Mouse (Mus musculus): Measurements from ENCODE around the gene D930007J09Rik.
A peak's percentile ranks its signal among the peaks of the same experiment; 100 is the strongest.

The D930007J09Rik gene

DNA sequence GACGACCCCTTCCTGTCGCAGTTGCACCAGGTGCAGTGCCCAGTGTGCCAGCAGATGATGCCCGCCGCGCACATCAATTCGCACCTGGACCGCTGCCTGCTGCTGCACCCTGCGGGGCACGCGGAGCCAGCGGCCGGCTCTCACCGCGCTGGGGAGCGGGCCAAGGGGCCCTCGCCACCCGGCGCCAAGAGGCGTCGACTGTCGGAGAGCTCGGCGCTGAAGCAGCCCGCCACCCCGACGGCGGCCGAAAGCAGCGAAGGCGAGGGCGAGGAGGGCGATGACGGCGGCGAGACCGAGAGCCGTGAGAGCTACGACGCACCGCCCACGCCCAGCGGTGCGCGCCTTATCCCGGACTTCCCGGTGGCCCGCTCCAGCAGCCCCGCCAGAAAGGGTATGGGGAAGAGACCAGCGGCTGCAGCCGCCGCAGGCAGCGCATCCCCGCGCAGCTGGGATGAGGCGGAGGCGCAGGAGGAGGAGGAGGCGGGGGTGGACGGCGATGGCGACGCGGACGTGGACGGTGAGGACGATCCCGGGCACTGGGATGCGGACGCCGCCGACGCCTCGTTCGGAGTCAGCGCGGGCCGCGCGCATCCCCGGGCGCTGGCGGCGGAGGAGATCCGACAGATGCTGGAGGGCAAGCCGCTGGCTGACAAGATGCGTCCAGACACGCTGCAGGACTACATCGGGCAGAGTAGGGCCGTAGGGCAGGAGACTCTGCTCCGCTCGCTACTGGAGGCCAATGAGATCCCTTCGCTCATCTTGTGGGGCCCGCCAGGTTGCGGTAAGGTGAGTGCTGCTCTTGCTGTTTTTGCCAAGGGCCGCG lies at the start of gene D930007J09Rik:
TSS of gene D930007J09Rik (minus strand) at position 591 of the 823 bp plus-strand sequence.
- DNase-seq (ENCODE audit: low read depth) = no peak

DNA sequence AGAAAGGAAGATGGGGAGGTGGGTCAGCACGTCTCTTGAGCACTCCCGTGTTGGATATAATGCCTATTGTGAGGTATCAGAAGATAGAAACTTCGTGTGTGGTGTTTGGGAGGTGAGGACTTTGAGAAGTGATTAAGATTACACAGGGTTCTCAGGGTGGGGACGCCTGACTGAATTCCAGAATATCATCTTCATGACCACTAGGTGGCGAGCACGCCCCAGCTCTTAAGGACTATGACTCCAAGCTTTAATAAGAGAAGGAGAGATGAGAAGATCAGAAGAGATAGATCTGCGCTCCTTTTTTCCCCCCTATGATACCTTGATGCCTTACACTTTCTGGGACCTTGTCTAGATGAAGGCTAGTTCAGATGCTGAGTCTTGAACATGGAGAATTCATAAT lies 49.3 kb upstream of the D930007J09Rik start:
- peak; percentile 60 for DNase-seq (ENCODE audit: low read depth)

DNA sequence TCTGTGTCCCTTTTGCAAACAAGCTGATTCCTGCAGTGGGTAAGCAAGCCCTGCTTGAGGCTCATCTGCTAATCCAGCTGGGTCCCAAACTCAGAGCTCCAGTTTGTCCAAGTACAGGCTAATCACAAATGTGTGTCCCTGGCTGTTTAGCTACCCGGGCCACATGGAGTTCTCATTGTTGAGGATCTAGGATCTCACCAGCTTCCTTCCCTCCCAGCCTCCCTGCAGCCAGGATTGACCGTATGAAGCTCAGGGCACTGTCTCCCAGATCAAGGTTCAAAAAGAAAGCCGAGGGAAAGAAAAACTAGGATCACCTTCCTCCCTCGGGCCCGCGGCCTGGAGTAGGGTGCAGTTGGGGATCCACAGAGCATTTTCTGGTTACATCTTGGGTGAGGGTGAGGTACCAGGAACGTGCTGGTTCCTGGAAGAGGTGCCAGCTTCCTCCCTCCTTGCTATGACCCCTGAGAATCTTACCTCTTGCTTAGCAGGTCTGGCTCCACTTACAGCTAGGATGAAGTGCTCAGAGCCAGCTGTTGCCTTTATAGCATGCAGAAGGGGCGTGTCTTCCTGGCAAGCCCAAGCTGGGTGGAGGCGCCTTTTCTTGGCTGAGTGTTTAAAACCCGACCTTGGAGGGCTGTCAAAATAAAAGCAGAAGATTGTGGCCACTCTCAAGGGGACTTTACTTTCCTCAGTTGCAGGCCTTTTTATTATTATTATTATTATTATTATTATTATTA lies 48.2 kb upstream of the D930007J09Rik start, which contains the start of gene Serpinb1a:
TSS of gene Serpinb1a (minus strand) at position 518 of the 737 bp plus-strand sequence.
- no peak for DNase-seq (ENCODE audit: low read depth)

DNA sequence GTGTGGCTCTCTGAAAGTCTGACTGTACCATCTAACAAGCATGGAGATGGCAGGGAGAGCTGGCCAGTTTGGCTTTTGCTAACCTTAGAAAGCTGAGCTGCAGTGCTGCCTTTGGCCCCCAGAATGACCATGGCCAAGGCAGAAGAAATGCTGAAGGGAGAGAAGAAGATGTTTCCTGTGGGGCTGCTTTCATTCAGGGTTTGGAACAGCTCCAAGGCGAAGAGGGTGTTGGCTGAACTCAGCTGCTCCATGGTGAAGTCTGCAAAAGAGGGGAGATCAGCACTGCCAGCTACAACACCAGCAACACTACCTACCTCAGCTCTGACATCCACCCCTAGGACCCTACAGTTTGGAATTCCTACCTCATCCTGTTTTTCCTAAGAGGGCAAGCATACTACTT lies 47.5 kb upstream of the D930007J09Rik start:
- no peak for DNase-seq (ENCODE audit: low read depth)

DNA sequence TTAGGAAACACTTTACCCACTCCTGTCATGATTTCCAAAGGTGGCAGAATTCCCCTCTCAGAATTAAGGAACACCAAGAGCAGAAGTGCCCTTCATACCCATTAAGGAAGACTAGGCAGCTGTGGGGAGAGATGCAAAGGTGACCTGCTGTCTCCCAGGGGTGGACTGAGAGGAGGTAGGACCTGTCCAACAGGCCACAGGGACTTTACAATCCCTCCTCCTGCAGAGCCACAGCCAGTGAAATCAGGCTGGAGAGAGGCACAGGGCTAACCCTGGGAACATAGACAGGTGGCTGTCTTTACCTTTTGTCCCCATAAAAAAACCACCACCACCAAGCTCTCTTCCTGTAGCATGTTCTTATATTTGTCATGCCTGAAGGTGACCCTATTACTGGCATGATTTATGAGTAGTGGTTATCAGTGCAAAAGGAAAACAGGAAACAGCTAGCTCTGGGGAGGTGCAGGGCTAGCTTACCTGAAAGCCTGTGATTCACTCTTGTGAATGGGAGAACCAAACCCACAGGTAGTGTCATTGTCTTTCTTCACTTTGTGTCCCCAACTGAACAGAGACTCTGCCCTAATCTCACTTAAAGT lies 47.0 kb upstream of the D930007J09Rik start:
- no peak for DNase-seq (ENCODE audit: low read depth)

DNA sequence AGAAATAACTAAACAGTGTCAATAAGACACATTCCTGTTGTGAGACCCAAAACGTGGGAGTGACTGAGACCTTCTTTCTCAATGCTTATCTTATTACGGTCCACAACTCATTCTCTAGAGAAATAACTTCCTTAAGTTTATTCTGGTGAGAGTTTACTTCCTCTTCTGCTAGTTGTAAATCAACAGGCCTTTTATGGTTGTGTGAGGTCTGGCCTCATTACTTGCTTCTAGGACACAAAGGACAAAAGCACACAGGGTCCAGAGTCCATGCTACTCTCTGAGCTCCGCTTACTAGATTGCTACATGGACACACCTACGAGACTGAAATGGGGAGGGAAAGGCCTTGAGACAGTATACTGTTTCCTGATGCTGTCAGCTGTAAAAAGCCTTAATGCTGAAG lies 46.4 kb upstream of the D930007J09Rik start:
- DNase-seq (ENCODE audit: low read depth) = no peak

DNA sequence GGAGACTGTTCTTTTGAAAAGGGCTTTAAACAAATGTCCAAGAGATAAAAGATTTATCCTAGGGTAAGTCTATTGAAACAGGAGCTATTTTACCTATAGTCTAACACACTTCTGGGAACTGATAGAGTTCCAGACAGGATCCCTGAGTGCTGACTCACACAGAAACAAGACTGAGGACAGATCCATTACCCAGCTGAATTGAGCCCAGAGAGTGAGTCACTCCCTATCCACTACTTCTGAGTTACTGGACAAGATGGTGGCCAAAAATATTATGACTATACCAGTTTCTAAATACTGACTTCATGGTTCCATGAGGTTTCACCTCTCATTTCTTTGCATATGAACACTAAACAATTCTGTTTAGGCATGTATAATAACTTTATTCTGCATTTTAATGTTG lies 43.6 kb upstream of the D930007J09Rik start:
- no peak for DNase-seq (ENCODE audit: low read depth)

DNA sequence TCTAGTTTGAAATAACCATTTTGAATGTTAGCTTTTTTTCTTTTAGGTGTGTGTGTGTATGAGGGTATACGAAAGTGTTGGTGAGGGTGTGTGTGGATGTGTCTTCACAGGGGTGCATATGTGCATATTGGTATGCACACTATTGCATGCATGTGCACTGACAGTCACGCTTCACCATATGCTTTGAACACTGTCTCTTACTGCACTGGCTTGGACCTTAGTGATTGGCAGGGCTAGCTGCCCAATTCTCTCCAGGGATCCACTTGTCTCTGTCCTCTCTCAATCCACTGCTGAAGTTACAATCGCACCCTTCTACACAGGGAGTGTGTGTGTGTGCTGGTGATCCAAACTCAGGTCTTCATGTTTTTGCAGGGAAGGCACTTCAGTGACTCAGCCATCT lies 38.7 kb upstream of the D930007J09Rik start:
- no peak for DNase-seq (ENCODE audit: low read depth)

DNA sequence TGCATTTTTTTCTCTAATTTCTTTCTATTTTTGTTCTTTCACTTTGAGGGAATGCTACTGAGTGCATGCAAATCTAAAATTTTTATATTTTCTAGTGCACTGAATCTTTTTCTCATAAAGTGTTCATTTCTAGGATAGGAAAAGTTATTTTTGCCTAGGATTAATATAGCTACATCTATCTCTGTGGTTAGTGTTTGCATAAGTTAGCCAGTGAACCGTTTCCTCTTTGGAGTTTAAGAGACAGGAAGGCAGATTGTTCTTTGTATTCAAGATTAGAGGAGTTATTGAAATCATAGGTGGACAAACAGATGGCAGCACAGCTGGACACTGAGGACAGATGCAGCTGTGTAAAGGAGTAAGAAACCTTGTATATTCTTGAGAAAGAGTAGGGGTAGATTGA lies 36.7 kb upstream of the D930007J09Rik start:
- no peak for DNase-seq (ENCODE audit: low read depth)

DNA sequence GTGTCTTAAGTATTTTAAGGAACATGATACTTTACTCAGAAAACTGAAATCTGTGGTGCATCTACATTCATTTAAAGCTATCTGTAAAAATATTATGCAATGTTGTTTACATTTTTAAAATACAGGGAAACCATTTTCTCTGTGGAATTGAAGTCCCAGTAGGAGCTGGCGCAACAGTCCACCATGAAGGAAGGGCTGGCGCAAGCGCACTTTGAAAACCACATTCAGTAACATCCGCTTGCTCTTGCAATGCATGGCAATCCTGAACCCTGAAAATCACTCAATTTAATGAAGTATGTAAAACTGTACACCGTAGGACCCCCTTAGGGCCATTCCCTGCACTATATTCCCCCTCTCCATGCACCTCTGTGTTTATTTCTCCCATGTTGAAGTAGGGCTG lies 31.9 kb upstream of the D930007J09Rik start:
- no peak for DNase-seq (ENCODE audit: low read depth)

DNA sequence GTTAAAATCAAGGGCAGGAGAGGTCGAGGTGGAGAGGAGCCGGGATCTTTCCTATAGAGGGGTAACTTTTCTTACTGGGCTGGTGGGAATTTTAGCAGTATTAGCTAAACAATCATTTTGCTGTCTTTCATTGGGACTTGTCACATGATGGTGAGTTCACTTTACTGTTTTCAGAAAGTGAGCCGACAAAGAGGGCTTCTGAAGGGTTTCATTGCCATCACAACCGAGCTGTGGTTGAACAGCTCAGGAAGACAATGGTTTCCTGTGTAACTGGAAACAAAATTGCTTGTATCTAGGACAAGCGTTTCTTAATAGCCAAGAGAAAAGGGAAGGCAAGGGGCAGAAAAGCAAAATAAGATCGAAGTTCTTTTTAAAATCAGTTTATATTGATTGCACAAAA lies 30.6 kb upstream of the D930007J09Rik start:
- peak; percentile 28 for DNase-seq (ENCODE audit: low read depth)

DNA sequence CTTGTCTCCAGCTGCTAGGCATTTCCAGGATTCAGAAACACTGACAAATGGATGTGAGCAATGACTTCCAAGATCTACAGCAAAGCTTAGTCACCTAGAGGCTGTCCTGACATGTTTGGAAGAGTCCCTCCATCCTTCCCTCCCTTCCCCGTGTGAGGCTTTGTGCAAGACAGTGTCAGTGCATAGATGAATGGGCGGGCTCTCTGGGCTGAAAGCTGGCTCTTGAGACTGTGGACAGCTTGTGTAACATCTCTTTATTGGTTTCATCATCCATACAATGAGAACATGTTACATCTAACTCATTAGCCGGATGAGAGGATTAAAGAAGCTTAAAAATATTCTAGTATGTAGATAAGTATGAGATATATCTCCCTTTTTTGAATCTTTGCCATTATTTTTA lies 30.1 kb upstream of the D930007J09Rik start:
- no peak for DNase-seq (ENCODE audit: low read depth)

DNA sequence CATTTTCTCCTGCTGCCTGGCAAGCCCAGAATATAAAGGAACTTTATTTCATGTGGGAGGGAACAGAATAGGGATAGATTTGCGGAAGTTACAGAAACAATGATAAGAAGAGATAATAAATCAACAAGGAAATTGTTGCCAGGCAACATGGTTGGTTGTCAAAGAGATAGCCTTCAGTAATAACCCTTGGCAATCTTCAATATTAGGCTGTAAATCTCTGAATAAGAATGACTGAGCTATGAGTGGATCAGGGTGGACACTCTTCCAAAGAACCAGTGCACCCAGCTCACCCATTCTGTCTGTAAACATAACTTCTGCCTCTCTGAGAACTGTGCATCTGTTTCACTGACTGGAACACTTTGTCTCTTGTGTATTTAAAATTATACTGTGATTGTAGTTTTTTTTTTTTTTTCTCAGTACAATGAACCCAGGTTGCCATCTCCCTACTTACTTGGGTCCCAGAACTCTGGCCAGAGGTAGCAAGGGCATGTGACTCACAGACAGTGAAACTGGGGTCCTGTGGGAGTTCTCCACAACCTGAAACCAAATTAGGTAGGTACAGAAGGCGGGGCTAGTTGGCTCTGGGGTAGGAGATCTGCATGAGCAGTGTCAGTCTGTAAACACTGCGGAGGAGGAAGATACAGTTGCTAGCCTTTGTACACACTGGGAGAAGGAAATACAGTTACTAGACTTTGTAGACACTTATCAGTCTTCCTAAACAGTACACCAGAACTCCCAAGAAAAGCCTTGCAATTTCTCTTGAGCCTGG lies 29.0 kb upstream of the D930007J09Rik start:
- DNase-seq (ENCODE audit: low read depth) = no peak

DNA sequence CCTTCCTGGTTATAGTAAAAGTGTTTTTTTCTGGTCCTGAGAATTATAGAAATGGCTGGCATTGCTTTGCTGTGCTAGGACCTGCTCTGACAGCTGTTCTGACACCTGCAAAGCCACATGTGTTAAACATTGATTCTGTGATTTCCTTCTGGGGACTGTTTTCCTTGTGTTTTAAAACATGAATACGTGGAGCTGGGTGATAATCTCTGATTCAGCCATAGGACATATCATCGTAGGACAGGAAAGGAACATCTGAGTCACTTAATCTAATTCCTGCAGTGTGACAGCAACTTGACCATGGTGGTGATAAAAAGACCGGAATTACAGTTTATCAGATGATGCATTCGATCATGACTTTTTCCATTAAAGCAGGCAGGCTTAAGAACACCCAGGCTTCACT lies 26.2 kb upstream of the D930007J09Rik start:
- no peak for DNase-seq (ENCODE audit: low read depth)

DNA sequence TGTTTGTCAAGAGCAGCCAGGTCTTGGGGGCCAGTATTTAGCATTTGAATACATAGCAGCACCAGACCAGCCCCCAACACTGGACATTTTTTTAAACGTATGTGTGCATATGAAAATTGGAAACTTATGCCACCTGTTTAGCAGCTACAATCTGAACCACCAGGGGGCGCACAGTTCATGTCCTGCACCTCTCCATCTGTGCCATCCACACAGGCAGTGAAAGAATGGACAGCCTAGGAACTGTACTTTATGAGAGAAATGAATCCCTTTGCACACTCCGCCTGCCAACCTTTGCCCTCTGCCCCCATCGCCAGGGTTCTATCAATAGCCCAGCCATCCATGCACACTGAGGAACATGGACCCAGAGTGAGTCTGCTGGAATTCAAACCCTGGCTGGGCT lies 25.3 kb upstream of the D930007J09Rik start:
- DNase-seq (ENCODE audit: low read depth) = peak; percentile 67

DNA sequence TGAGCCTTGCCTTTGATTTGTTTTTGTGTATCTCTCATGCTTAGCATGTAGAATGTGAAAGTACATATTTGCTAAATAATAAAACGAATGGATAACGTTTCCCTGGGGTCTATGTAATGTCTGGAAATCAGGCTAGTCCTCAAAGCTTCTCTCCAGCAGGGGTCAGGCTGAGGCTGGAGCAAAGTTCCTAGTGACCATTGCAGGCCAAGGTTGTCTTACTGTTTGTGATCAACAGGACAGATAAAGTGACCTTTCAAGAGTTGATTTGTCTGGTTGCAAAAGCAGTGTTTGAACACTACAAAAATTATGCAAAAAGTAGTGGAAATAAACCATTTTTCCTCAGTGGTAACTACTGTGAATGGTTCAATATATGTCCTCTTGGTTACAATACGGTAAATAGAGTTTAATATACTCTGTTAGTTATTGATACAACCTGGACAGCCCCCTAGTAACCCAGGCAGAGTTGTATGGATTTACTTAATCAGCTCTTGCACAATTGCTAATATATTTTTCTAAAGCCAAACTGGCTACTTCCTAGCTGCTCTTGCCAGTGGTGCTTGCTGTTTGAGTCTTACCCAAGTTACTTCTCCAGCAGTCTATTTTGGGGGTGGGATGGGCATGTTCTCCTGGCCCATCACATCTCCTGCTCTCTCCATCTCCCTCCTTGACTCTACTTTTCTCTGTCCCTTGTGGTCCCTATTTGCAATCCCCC lies 24.6 kb upstream of the D930007J09Rik start:
- DNase-seq (ENCODE audit: low read depth) = no peak

DNA sequence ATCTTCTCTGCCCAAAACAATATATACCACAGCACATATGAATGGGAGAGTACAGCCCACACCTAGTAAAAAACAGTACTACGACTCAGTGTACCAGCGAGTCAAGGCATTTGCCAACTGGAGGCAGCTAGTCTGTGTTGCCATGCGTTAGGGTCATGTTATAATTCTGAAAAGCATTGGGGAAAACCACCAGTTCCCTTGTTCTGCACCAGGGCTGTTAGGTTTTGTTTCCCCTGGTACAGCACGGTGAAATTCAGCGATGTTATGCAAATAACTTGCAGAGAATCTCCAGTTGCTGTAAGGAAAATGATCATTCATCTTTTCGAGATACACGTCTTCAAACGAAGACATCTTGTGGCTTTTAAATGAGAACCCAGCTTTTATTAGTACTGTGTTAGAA lies 22.9 kb upstream of the D930007J09Rik start:
- no peak for DNase-seq (ENCODE audit: low read depth)

DNA sequence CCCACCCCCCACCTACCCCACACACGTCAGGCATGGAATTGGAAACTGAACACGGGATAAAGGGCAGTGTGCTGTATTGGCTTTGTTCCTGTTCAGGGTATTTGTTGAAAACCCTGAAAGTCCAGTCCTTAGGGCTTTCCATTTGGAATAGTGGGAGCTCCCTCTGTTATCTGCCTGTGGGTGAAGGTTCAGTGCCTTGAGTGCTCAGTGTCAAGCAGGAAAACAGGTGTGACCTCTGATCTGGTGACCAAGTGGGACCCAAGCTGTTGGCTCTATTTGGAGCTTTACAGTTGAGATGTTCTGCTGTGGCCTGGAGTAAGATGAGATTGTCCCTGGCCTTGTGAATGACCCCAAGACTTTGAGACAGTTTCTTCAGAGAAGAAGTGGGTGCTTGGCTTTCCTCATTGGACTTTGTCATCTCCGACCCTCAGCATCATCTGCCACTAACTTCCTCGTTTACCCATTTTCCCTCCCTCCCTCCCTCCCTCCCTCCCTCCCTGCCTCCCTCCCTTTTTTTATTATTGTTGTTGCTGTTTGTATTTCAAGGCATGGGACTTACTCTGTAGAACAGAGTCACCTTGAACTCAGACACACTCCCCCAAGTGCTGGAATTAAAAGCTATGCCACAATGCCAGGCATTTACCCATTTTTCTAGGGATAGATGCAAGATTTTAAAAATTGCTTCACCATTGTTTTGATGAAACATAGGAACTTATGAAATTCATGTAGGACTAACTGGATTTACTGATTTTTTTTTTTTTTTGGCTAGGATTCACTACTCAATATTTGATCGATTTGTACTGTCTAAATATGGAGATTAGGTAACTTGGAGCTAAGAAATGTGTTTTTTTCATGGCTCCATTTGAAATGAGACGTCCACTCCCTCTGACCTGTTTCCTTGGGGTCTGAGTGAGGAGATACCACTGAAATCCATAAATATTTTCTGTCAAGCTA lies 22.0 kb upstream of the D930007J09Rik start:
- no peak for DNase-seq (ENCODE audit: low read depth)

DNA sequence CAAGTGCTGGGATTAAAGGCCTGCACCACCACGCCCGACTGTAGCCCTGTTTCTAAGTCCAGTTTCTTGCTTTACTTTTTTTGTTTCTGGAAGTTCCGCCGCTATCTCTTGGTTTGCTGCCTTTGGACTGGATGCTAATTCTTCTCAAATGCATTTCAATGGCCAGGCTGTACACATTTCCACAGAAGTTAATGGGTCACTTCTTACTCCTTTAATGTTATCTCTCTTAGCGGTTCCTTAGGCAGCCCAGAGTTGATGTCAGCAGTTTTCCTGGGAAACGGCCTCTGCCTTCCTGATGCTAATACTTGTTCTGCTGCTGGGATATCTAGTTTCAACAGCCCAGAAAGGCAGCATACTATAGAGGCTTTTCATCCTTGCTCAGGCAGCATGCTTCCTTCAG lies 20.5 kb upstream of the D930007J09Rik start:
- no peak for DNase-seq (ENCODE audit: low read depth)

DNA sequence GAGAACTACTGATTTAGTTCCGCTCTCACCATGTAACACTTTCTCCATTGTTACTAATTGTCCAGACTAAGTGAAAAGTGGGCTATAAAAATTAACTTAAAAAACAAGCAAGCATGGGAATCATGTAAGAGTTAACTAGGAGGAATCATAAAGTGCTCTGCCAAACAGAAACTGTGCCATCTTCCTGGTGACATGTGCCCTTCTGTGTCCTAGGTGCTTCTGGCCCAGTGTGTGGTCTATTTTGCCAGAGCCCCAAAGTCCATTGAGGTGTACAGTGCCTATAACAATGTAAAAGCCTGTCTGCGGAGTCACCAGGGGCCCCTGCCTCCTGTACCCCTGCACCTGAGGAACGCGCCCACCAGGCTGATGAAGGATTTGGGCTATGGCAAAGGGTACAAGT lies 19.0 kb upstream of the D930007J09Rik start:
- DNase-seq (ENCODE audit: low read depth) = no peak

Data from naive thymus-derived CD4-positive, alpha-beta T cell, adult 2 months (primary cell).